Mouse (Mus musculus): ENCODE data around the gene Slamf9.

Slamf9 gene

GRCm38 (mm10) chr1:172475054-172475741, at the start of gene Slamf9:
Gene Slamf9, plus strand, starts transcription at chr1:172475358.
- DNase-seq (ENCODE audit: extremely low read depth, low read depth), result no peak

GRCm38 (mm10) chr1:172426419-172426818, 48.7 kb upstream of the Slamf9 start:
- DNase-seq (ENCODE audit: extremely low read depth, low read depth), result no peak

DNA sequence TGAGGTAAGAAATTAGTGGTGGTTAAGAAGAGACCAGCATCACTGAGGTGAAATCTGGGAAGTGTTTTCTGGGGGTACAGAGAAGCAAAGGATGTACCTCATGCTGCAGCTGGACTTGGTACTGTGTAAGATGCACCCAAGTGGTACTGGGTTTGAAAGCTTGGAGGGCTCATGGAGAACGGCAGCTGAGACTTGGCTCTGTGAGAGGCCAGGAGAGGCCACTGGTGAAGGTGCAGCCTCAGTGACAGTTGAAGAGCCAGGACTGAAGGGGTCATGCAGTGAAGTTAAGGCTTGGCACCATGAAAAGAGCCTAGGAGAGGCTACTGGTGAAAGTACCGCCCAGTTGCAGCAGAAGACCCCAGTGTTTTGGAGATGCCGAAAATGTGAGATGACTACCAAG, 47.3 kb upstream of the Slamf9 start:
- DNase-seq (ENCODE audit: extremely low read depth, low read depth), result no peak

DNA sequence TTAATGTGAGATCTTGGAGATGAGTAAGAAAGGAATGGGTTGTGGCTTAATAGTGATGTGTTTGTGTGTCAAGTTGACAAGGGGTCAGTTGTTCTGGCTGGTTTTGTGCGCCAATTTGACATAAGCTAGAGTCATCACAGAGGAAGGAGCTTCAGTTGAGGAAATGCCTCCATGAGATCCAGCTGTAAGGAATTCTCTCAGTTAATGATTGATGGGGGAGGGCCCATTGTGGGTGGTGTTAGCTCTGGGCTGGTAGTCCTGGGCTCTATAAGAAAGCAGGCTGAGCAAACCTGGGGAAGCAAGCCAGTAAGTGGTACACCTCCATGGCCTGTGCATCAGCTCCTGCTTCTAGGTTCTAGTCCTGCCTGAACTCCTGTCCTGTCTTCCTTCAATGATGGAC, 46.5 kb upstream of the Slamf9 start:
- DNase-seq (ENCODE audit: extremely low read depth, low read depth), result no peak

DNA sequence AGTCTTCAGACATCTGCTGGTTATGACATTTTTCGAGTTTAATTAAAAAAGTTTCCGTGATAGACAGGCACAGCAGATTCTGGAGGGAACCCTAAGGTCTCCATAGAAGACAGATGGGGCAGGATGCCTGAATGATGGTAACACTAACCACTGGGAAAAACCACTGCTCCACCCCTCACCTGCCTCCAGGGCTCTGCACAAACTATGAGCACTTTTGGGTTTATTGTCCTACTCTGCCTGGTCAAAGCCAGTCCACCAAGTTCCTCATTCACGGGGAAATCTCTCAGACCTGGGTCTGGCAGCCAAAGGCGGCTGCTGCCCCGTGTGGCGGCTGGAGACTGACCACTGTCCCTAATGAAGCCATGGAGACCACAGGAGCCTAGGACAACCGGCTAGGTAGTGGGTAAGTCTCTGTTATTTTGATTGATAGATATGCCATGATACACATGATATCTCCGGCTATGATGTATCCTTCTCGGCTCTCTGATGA, 44.4 kb upstream of the Slamf9 start:
- DNase-seq (ENCODE audit: extremely low read depth, low read depth), result no peak

DNA sequence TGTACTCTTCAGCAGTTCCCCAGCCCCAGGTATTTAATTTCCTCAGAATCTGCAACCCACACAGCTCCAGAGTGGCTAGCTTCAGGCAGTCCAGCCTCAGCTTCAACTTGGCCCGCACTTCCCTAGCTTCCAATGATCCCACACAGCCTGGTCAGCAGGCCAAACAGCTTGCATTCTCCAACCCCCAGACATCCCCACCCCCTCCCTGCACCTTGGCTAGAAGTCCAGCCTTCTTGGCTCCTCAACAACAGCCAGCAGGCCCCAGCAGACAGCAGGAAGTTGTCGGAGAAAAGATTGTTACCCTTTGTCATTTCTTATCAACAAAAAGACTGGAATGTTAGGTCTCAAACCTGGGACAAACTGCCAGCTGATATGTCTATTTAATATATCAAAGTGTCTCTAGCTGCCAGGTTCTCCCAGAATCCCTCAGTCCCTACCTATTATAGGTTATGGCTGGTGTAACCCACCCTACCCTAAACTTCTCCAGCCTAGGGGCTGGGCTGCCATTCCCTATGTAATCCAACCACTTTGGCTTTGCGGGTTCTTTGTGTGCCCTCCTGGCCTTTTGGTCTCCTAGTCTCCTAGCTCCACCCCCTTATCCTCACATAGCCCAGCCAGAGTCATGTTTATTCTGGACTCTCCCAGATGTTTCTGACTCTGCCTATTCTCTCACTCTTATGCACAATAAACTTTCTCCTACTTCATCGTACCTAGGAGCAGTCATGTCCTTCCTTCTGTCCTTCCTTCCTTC, 43.1 kb upstream of the Slamf9 start:
- DNase-seq (ENCODE audit: extremely low read depth, low read depth), result no peak

DNA sequence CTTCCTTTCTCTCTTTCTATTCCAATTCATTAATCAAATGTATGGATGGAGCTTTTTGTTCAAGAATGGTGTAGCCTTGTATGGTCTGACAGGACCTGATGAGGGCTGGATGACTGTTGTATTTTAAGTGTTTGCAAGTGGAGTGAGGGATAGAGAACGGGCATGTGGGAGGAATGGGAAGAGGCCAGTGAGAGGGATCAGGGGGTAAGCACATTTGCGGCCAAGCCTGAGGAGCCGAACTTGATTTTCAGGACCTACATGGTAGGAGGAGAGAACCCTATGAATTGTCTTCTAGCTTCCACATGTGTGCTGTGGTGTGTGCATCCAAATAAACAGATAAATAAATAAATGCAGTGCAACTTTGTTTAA, 42.6 kb upstream of the Slamf9 start:
- DNase-seq (ENCODE audit: extremely low read depth, low read depth), result no peak

DNA sequence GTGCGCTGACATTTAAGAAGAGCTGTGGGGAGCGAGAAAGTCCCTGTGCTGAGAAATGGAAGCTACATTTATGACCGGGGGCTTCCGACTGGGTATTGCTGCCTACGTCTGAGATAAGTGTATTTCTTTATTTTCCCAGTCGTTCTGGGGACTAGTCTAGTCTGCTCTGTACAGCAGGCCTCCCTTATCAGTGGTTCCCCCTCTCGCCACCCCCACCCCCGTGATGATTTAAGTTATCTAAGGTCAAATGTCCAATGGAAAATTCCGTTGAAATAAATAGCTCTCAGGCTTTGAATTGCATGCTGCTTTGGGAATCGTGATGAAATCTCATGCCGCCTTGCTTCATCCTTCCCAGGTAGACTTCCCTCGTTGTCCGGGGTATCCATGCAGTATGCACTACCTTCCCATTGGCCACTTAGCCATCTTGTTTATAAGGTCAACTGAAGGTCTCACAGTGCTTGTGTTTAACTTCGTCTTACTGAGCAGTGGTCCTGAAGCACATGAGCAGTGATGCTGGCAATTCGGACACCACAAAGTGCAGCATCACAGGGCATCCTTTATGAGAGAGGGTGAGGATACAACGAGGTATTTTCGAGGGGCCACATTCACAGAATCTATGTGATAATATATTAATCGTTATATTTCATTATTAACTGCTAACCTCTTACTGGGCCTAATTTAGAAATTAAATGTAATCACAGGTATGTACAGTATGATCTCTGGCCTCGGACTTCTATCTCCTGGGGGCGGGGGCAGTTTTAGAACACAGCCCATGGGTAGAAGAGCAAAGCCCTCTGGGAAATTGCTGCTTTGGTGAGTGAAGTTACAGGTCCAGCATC, 41.9 kb upstream of the Slamf9 start:
- DNase-seq (ENCODE audit: extremely low read depth, low read depth), result no peak

GRCm38 (mm10) chr1:172433851-172434165, 41.4 kb upstream of the Slamf9 start:
- no peak for DNase-seq (ENCODE audit: extremely low read depth, low read depth)

DNA sequence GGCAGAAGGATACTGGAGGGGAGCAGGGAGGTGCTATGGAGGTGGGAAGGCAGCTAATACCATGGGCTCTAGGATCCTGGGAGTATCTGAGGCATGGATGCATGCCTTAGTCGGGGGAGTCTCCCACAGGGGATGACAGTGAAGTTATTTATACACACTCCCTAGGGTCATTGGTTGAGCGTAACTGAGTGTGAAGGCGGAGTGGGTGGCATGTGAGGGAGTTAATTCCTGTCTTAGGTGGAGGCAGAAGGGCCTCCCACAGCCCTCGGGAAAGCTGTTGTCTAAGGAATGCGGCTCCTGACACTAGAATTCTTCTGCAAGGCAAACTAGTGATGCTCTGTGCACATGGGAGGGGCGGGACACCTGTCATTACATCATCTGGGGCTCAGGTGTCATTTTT, 38.4 kb upstream of the Slamf9 start:
- DNase-seq (ENCODE audit: extremely low read depth, low read depth), result no peak

DNA sequence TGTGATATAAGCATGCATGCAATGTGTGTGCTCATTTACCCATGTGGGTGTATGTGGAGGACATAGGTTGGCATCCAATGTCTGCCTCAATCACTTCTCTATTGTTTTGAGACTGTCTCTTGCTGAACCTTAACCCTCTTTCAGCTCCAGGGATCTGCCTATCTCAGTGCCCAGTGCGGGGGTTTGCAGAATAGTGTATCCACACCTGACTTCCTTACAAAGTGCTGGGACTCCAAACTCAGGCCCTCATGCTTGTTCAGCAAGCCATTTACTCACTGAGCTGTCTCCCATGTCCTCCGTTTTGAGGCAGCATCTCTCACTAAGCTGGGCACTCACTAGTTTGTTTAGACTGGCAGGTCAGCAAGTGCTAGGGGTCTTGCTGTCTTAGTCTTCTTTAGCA, 36.5 kb upstream of the Slamf9 start:
- DNase-seq (ENCODE audit: extremely low read depth, low read depth), result no peak

- DNase-seq (ENCODE audit: extremely low read depth, low read depth), result no peak
Measured at GRCm38 (mm10) chr1:172440521-172440920, 34.6 kb upstream of the Slamf9 start.

DNA sequence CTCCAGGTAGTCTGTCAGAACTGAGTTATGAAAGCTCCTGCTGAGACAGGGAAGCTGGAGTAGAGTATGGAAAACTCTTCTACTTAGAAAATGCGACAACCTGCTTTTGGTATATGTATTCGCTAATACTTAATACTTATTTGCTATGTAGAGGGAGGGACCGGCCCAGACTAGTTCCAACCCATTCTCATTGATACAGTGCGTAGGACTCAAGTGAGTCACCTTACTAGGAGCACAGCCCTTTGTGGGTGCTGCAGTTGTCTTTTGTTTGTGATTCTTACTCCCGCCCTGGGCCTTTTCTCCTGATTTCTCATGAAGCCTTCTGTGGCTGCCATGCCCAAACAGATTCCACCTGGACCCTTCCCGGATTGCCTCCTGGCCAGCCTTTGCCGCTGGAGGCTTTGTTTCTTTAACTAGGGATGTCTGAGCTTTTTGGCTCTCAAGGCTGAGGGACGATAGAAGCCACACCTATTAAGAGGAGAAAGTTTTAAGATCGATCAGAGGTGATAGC, 33.2 kb upstream of the Slamf9 start:
- no peak for DNase-seq (ENCODE audit: extremely low read depth, low read depth)

DNA sequence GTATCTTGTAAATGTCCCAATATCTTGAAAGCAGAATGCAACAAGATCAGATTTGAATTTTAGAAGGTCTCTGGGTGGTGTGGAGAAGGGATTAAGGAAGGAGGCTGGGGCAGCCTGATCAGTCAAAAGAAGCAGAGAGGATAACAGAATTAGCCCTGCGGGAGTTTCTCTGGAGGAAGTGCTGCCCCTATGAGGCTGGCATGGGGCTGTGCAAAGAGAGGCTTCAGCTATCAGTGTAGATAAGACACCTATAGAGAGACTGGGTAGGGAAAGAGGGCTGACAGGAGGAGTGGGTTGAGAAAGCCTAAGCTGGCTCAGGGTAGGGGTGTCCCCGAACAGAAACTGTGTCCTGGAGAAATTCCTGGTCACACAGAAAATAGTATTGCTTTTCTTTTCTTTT, 24.9 kb upstream of the Slamf9 start:
- DNase-seq (ENCODE audit: extremely low read depth, low read depth), result no peak

- no peak for DNase-seq (ENCODE audit: extremely low read depth, low read depth)
Measured at GRCm38 (mm10) chr1:172450848-172451470, 24.2 kb upstream of the Slamf9 start.

- DNase-seq (ENCODE audit: extremely low read depth, low read depth), result no peak
Measured at GRCm38 (mm10) chr1:172452911-172453310, 22.2 kb upstream of the Slamf9 start.

DNA sequence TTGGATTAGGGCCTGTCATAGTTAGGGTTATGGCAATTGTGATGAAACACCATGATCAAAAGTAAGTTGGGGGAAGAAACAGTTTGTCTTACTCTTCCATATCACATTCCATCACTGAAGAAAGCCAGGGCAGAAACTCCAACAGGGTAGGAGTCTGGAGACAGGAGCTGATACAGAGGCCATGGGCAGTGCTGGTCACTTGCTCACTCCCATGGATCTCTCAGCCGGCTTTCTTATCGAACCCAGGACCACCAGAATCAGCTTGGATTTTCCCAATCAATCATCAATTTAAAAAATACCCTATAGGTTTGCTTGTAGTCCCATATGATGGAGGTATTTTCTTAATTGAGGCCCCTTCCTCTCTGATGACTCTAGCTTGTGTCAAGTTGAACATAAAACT, 21.3 kb upstream of the Slamf9 start:
- DNase-seq (ENCODE audit: extremely low read depth, low read depth), result no peak

DNA sequence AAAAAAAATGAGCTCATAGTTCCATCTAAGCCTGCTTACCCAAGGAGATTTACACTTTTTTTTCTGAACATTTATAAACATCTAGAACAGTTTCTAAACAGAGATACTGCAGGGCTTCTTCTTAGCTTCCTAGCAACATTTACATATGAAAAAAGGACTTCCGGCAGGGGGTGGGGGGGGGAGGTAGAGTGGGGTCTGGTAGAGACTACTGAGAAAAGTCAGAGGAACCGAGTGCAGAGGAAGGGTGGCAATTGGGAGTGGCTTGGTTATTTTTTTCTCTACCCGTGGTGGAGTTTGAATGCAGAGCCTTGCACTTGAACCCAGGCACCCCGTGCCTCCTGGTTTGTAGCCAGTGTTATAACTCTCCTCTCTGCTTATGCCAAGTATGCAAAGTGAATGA, 19.7 kb upstream of the Slamf9 start:
- DNase-seq (ENCODE audit: extremely low read depth, low read depth), result no peak

DNA sequence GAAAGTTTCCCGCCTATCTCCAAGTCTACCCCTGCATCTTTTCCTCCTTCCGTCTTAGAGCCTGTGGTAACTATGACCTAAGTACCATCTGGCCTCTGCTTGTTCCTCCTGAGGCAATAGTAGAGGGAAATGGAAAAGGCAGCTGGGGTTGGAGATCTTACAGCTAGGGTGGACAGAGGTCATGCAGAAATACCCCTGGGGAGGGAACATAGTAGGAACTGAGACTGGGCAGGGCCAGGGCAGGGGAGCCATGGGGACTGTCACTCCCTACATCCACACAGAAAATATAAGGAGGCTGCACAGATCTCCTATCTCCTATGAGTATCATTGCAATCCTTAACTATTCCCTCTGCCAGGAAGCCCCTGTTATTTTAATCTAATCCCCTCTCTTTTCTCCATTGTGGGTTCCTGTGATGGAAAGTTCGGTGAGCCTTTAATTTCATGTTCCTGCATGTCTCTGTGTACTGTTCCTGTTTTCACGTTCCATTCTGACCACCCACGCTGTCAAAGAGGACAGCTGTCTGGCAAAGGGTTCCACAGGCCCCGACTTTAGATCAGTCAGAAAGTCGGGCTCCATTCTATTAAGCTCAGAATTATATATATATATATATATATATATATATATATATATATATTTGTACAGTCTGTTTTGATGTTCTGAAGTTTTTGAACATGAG, 19.0 kb upstream of the Slamf9 start:
- DNase-seq (ENCODE audit: extremely low read depth, low read depth), result no peak

DNA sequence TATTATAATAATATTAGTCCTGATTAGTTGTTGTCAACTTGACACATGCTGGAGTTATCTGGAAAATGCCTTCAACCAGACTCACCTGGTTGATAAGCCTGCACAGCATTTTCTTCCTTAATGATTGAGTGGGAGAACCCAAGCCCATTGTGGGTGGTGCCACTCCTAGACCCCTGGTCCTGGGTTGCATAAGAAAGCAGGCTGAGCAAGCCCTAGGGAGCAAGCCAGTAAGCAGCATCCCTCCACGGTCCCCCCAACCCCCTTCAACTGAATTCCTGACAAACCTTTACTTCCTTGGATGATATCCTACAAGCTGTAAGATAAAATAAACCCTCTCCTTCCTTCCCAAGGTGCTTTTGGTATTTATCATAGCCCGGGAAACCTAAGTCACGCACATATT, 18.0 kb upstream of the Slamf9 start:
- no peak for DNase-seq (ENCODE audit: extremely low read depth, low read depth)

GRCm38 (mm10) chr1:172458041-172458440, 17.1 kb upstream of the Slamf9 start:
- no peak for DNase-seq (ENCODE audit: extremely low read depth, low read depth)

Measured in MEL-GATA-1-ER (cell line).